Mouse (Mus musculus): ENCODE results near the gene Tbl1x. TPM values are rescaled to one million over a fixed set of nuclear protein-coding genes. Genes with fewer than 3 reads are reported as not detected.

Tbl1x gene
- polyA plus RNA-seq (2011; ENCODE audit: insufficient read depth, insufficient read length, low read depth, missing spikeins): 67.4 and 70.4 TPM in 2 replicates

DNA sequence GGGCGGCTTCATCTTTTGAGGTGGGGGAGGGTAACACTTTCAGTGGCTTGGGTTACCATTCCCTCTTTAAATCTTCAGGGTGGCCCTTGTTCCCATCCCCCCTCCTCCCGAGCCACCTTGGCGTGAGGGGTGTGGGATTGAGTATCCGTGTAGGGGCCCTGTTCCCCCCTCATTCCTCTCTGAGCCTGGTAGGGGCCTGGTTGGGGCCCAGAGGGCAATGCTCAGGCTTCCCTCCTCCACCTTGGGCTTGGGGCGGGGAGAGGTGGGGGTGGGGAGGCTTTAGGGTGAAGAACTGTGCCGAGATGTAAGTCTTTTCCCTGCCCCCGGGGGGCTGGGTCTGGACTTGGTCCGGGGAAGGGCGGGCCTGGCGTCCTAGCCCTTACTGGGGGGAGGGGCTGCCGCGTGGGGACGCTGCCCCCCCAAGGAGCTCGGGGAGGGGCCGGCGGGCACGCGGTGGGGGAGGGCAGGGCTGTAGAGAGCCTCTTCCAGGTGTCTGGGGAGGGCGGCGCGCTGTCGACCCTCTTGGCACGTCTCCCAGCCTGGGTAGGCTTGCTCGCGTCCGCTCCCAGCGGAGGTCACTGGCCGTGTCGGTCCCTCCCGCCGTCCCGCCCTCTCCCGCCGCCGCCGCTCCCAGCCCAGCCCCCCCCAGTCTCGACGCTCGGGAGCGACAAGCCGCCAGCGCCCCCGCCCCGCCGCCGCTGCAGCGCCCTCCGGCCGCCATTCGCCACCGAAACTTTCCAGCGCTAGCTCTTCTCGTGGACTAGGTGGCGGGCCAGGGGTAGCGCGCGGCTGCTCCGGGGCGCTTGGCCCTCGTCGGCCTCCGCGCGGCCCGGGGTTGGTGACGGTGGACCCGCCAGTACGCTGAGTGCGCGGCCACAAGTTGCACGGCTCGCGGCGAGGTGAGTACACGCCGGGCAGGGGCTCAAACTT is at the start of gene Tbl1x:
Gene Tbl1x (plus strand): TSS at position 643 of the 930 bp plus-strand sequence.
- H3K4me3 ChIP-seq (ENCODE audit: low read depth, low read length): peak within 1 kb of the TSS; percentile 89
- H3K27me3 ChIP-seq (ENCODE audit: control insufficient read depth, insufficient read depth, low read length, poor library complexity, severe bottlenecking): no peaks in the 10 kb centered on the region
- no peaks in the 10 kb centered on the region for H3K4me1 ChIP-seq (ENCODE audit: control insufficient read depth, insufficient read depth, low read length)
- H3K27ac ChIP-seq (ENCODE audit: insufficient read depth, low read length): peak within 1 kb of the TSS; percentile 84
- peak within 1 kb of the TSS; percentile 97 for H3K9ac ChIP-seq (ENCODE audit: low read depth, poor library complexity, severe bottlenecking)
- H3K36me3 ChIP-seq (ENCODE audit: control insufficient read depth, insufficient read depth, low read length, poor library complexity, severe bottlenecking): no peaks in the 10 kb centered on the region
- TF ChIP-seq CTCF (IDR thresholded peaks at IDR 0.05; ENCODE audit: low read depth, low read length) (no peak), POLR2A (IDR thresholded peaks at IDR 0.05; ENCODE audit: insufficient read depth, low read length) (no peak), EP300 (IDR thresholded peaks at IDR 0.05; ENCODE audit: insufficient read depth, low read depth, low read length) (peak; percentile 59)
- no peaks in the 10 kb centered on the region for H3K9me3 ChIP-seq (replicated peaks; ENCODE audit: control insufficient read depth, insufficient read depth, low read length, poor library complexity, severe bottlenecking)

DNA sequence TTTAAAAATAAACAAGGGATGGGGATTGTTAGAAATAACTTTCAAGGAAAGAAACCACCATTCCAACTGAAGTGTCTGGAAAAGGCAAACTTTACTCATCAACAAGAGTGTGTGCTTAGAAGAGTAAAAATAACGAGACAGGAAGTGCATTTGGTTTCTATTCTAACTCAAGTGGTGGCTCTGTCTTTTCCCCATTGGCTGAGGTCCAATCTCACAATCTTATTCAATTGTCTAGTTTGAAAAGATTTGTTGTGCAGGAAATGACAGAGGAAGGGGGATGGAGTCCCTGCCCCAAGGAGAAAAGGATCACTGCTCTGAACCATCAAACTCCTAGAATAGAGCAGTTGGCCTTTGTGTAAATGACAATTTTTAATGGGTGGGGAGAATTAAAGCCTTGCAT is 41.6 kb upstream of the Tbl1x start:
- Histone ChIP-seq H3K9ac (ENCODE audit: low read depth, poor library complexity, severe bottlenecking) (no peak overlapping the region), H3K4me3 (ENCODE audit: low read depth, low read length) (no peak overlapping the region), H3K9me3 (replicated peaks; ENCODE audit: control insufficient read depth, insufficient read depth, low read length, poor library complexity, severe bottlenecking) (no peaks in the 10 kb centered on the region), H3K4me1 (ENCODE audit: control insufficient read depth, insufficient read depth, low read length) (no peaks in the 10 kb centered on the region), H3K36me3 (ENCODE audit: control insufficient read depth, insufficient read depth, low read length, poor library complexity, severe bottlenecking) (no peaks in the 10 kb centered on the region), H3K27me3 (ENCODE audit: control insufficient read depth, insufficient read depth, low read length, poor library complexity, severe bottlenecking) (no peaks in the 10 kb centered on the region), H3K27ac (ENCODE audit: insufficient read depth, low read length) (no peak overlapping the region)
- TF ChIP-seq CTCF (IDR thresholded peaks at IDR 0.05; ENCODE audit: low read depth, low read length) (no peak), POLR2A (IDR thresholded peaks at IDR 0.05; ENCODE audit: insufficient read depth, low read length) (no peak), EP300 (IDR thresholded peaks at IDR 0.05; ENCODE audit: insufficient read depth, low read depth, low read length) (no peak)

DNA sequence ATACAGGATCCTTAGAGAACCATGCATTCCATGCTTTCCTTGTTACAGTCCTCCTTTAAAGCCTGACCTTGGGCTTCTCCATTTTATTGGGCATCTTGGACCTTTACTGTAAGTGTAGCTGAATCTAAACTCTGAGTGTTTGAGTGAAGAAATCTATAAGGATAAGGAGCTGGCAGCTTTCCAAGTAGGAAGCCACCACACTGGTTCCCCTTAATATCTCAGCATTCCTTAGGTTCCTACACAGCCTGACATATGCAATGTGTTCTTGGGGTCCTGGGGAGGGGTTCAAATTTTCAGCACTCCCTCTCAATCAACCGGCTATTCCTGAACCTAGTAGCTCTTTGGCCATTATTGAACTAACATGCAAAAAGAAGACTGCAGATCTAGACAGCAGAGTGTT is 38.0 kb upstream of the Tbl1x start:
- Histone ChIP-seq H3K36me3 (ENCODE audit: control insufficient read depth, insufficient read depth, low read length, poor library complexity, severe bottlenecking) (no peaks in the 10 kb centered on the region), H3K4me1 (ENCODE audit: control insufficient read depth, insufficient read depth, low read length) (no peaks in the 10 kb centered on the region), H3K27ac (ENCODE audit: insufficient read depth, low read length) (no peak overlapping the region), H3K9me3 (replicated peaks; ENCODE audit: control insufficient read depth, insufficient read depth, low read length, poor library complexity, severe bottlenecking) (no peaks in the 10 kb centered on the region), H3K9ac (ENCODE audit: low read depth, poor library complexity, severe bottlenecking) (no peak overlapping the region), H3K27me3 (ENCODE audit: control insufficient read depth, insufficient read depth, low read length, poor library complexity, severe bottlenecking) (no peaks in the 10 kb centered on the region), H3K4me3 (ENCODE audit: low read depth, low read length) (no peak overlapping the region)
- TF ChIP-seq CTCF (IDR thresholded peaks at IDR 0.05; ENCODE audit: low read depth, low read length) (no peak), POLR2A (IDR thresholded peaks at IDR 0.05; ENCODE audit: insufficient read depth, low read length) (no peak), EP300 (IDR thresholded peaks at IDR 0.05; ENCODE audit: insufficient read depth, low read depth, low read length) (no peak)

DNA sequence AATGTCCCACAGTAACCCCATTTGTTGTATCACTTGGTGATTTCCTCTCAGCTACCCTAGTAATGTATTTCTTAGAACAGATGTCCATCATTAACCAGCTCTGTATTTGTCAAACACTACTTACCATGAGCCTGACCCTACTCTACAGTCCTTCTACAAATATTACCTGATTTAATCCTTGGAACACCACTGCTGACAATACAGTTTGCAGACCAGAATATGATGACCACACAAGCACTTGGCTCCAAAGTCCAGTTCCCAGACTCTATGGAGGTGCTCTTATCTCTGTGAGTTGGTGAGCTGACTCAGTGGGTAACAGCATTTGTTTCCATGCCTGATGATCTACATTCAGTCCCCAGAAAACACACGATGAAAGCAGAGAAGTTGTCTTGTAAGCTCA is 37.3 kb upstream of the Tbl1x start:
- Histone ChIP-seq H3K27ac (ENCODE audit: insufficient read depth, low read length) (no peak overlapping the region), H3K9ac (ENCODE audit: low read depth, poor library complexity, severe bottlenecking) (no peak overlapping the region), H3K27me3 (ENCODE audit: control insufficient read depth, insufficient read depth, low read length, poor library complexity, severe bottlenecking) (no peaks in the 10 kb centered on the region), H3K36me3 (ENCODE audit: control insufficient read depth, insufficient read depth, low read length, poor library complexity, severe bottlenecking) (no peaks in the 10 kb centered on the region), H3K9me3 (replicated peaks; ENCODE audit: control insufficient read depth, insufficient read depth, low read length, poor library complexity, severe bottlenecking) (no peaks in the 10 kb centered on the region), H3K4me1 (ENCODE audit: control insufficient read depth, insufficient read depth, low read length) (no peaks in the 10 kb centered on the region), H3K4me3 (ENCODE audit: low read depth, low read length) (no peak overlapping the region)
- TF ChIP-seq EP300 (IDR thresholded peaks at IDR 0.05; ENCODE audit: insufficient read depth, low read depth, low read length): no peak
- TF ChIP-seq POLR2A (IDR thresholded peaks at IDR 0.05; ENCODE audit: insufficient read depth, low read length): no peak
- no peak for TF ChIP-seq CTCF (IDR thresholded peaks at IDR 0.05; ENCODE audit: low read depth, low read length)

DNA sequence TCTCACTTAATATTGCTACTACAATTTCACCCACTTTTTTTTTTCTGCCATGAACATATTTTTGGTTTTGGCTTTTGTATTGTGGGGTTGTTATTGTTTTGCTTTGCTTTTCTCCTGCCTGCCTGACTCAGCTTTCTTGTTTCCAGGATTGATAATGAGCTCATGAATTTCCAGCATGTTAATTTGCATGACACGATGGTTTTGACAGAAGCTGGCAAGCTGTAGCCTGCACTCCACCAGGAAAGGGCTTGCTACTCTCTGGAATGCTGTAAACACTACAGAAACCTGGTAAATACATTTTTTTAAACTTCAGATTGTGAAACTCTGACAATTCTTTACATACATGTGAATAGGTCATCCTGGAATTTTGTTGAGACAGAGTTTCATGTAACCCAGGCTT is 36.3 kb upstream of the Tbl1x start:
- Histone ChIP-seq H3K4me1 (ENCODE audit: control insufficient read depth, insufficient read depth, low read length) (no peaks in the 10 kb centered on the region), H3K9ac (ENCODE audit: low read depth, poor library complexity, severe bottlenecking) (no peak overlapping the region)
- TF ChIP-seq POLR2A (IDR thresholded peaks at IDR 0.05; ENCODE audit: insufficient read depth, low read length) (no peak), CTCF (IDR thresholded peaks at IDR 0.05; ENCODE audit: low read depth, low read length) (no peak), EP300 (IDR thresholded peaks at IDR 0.05; ENCODE audit: insufficient read depth, low read depth, low read length) (no peak)

DNA sequence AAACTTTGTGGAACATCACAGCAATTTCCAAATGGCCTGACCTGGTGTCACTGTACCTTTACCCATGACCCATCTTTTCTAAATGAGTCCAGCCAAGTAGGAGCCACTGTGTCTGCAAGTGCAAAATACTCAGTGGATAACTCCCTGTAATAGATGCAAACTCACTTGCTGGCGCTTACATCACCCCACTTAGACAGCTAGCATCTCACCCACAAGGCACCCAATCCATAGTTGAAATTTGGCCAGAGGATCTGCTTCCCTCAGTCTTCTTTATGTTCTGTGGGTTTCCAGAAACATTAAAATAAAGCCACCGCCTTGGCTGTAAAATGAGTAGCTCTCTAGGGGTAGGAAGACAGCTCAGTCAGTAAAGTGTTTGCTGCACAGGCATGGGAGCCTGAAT is 33.3 kb upstream of the Tbl1x start:
- no peak overlapping the region for H3K4me3 ChIP-seq (ENCODE audit: low read depth, low read length)
- H3K4me1 ChIP-seq (ENCODE audit: control insufficient read depth, insufficient read depth, low read length): no peaks in the 10 kb centered on the region
- TF ChIP-seq CTCF (IDR thresholded peaks at IDR 0.05; ENCODE audit: low read depth, low read length): no peak
- no peak for TF ChIP-seq POLR2A (IDR thresholded peaks at IDR 0.05; ENCODE audit: insufficient read depth, low read length)
- TF ChIP-seq EP300 (IDR thresholded peaks at IDR 0.05; ENCODE audit: insufficient read depth, low read depth, low read length): no peak
- H3K9me3 ChIP-seq (replicated peaks; ENCODE audit: control insufficient read depth, insufficient read depth, low read length, poor library complexity, severe bottlenecking): no peaks in the 10 kb centered on the region
- no peaks in the 10 kb centered on the region for H3K27me3 ChIP-seq (ENCODE audit: control insufficient read depth, insufficient read depth, low read length, poor library complexity, severe bottlenecking)
- no peaks in the 10 kb centered on the region for H3K36me3 ChIP-seq (ENCODE audit: control insufficient read depth, insufficient read depth, low read length, poor library complexity, severe bottlenecking)
- H3K9ac ChIP-seq (ENCODE audit: low read depth, poor library complexity, severe bottlenecking): no peak overlapping the region
- H3K27ac ChIP-seq (ENCODE audit: insufficient read depth, low read length): no peak overlapping the region

More for the DNA sequence above, 36.3 kb upstream of the Tbl1x start:
- Histone ChIP-seq H3K27me3 (ENCODE audit: control insufficient read depth, insufficient read depth, low read length, poor library complexity, severe bottlenecking) (no peaks in the 10 kb centered on the region), H3K36me3 (ENCODE audit: control insufficient read depth, insufficient read depth, low read length, poor library complexity, severe bottlenecking) (no peaks in the 10 kb centered on the region), H3K9me3 (replicated peaks; ENCODE audit: control insufficient read depth, insufficient read depth, low read length, poor library complexity, severe bottlenecking) (no peaks in the 10 kb centered on the region), H3K27ac (ENCODE audit: insufficient read depth, low read length) (no peak overlapping the region), H3K4me3 (ENCODE audit: low read depth, low read length) (no peak overlapping the region)
